Comparison of ENCODE assay signal across 14 mouse cellular contexts in the genomic region with DNA sequence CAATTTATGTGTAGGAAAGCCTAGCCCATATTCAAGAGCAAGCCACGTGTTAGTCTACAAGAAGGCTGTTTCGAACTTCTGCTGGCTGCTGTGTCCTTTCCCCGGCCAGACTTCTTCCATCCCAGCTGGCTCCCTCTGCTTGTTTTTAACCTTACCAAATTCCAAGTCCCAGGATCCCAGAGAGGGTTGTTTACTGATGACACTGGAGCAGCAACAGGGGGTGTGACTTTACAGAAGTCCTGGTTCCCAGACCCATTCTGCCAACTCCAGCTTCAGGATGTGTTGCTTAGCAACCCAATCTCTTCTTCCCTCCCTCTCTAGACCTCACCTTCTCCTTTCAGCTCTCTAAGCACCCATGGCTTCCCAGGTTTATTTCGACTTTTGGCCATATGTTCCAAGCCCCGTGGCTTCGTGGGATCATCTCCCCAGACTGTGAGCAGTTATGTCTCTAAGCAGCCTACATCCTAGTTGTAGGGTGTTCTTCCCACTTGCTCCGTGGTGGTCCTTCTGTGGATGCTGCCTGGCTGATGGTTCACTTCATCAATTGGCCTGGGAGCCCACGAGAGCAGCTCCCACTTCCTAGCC. TPM values are rescaled to one million over a fixed set of nuclear protein-coding genes. Genes with fewer than 3 reads are reported as not detected.
DNase-seq lines count a peak whose midpoint lies in the region; ATAC-seq and TF ChIP-seq lines count a peak whose summit lies in the region.
"Had no signal": no experiment of that assay in that cellular context is flagged by ENCODE, and none has a peak within 500 bp of the region (broad histone marks: within the 10 kb centered on the region; RNA-seq: fewer than 3 reads in every experiment).

No protein-coding gene starts in this region.

- no peak overlapping the region for H3K4me3 ChIP-seq in midbrain, embryonic 10.5 days
- no peak overlapping the region for H3K4me3 ChIP-seq in midbrain, embryonic 13.5 days (replicated peaks)
- no peak overlapping the region for H3K4me3 ChIP-seq in hindbrain, postnatal 0 days (ENCODE audit: low read length)
- no peak overlapping the region for H3K4me3 ChIP-seq in stomach, embryonic 16.5 days (replicated peaks; ENCODE audit: low read length)
- H3K4me3 ChIP-seq: liver, embryonic 12.5 days; neural tube, embryonic 12.5 days had no signal

- H3K4me2 ChIP-seq in midbrain, embryonic 13.5 days (replicated peaks) = no peak overlapping the region
- H3K4me2 ChIP-seq in hindbrain, postnatal 0 days (ENCODE audit: low read depth, low read length) = no peak overlapping the region
- no peak overlapping the region for H3K4me2 ChIP-seq in stomach, embryonic 16.5 days (ENCODE audit: low read depth, low read length)
- H3K4me2 ChIP-seq: liver, embryonic 12.5 days; neural tube, embryonic 12.5 days had no signal

- H3K9ac ChIP-seq in midbrain, embryonic 13.5 days (replicated peaks) = no peak overlapping the region
- H3K9ac ChIP-seq in hindbrain, postnatal 0 days (replicated peaks; ENCODE audit: low read length) = no peak overlapping the region
- no peak overlapping the region for H3K9ac ChIP-seq in stomach, embryonic 16.5 days (ENCODE audit: low read length)
- H3K9ac ChIP-seq: liver, embryonic 12.5 days; neural tube, embryonic 12.5 days had no signal

- peak; percentile 44 for DNase-seq in gastrocnemius, postnatal 25 days
- no peak for DNase-seq in gastrocnemius, postnatal 14 days
- DNase-seq in midbrain, embryonic 10.5 days (ENCODE audit: low spot score) = no peak
- DNase-seq in hindbrain, postnatal 0 days (ENCODE audit: low spot score) = no peak
- DNase-seq in ovary, postnatal 36 days (ENCODE audit: low spot score) = no peak
- DNase-seq in right cerebral cortex, postnatal 25 days = no peak
- DNase-seq: adrenal gland, postnatal 10 days; cerebellum, adult 11-12 months; kidney, postnatal 10 days; layer of hippocampus, postnatal 36 days had no signal

- no peaks in the 10 kb centered on the region for H3K9me3 ChIP-seq in midbrain, embryonic 10.5 days (replicated peaks)
- no peaks in the 10 kb centered on the region for H3K9me3 ChIP-seq in midbrain, embryonic 13.5 days
- H3K9me3 ChIP-seq in hindbrain, postnatal 0 days (ENCODE audit: low read length) = no peaks in the 10 kb centered on the region
- H3K9me3 ChIP-seq in stomach, embryonic 16.5 days (replicated peaks; ENCODE audit: control insufficient read depth, low read length) = no peaks in the 10 kb centered on the region
- H3K9me3 ChIP-seq: liver, embryonic 12.5 days; neural tube, embryonic 12.5 days had no signal

- H3K36me3 ChIP-seq in midbrain, embryonic 10.5 days = no peaks in the 10 kb centered on the region
- H3K36me3 ChIP-seq in midbrain, embryonic 13.5 days = no peaks in the 10 kb centered on the region
- H3K36me3 ChIP-seq in hindbrain, postnatal 0 days (ENCODE audit: insufficient read depth, low read length) = no peaks in the 10 kb centered on the region
- no peaks in the 10 kb centered on the region for H3K36me3 ChIP-seq in stomach, embryonic 16.5 days (ENCODE audit: control insufficient read depth, insufficient read depth, low read length)
- H3K36me3 ChIP-seq: liver, embryonic 12.5 days; neural tube, embryonic 12.5 days had no signal

- ATAC-seq in midbrain, embryonic 13.5 days = no peak
- no peak for ATAC-seq in hindbrain, postnatal 0 days
- 0 out of 2 replicates have a peak, but pooled peaks have one; percentile 4 for ATAC-seq in stomach, embryonic 16.5 days (ENCODE audit: insufficient read depth, low FRiP score)
- ATAC-seq: liver, embryonic 12.5 days had no signal

- WGBS in midbrain, embryonic 10.5 days = 55% methylated on average over 8 of the region's 8 CpGs
- WGBS in midbrain, embryonic 13.5 days = 57% methylated on average over 8 of the region's 8 CpGs
- WGBS in hindbrain, postnatal 0 days = 45% methylated on average over 8 of the region's 8 CpGs
- 41% methylated on average over 8 of the region's 8 CpGs for WGBS in stomach, embryonic 16.5 days

- no peak for TF ChIP-seq CTCF in hindbrain, postnatal 0 days (IDR thresholded peaks at IDR 0.05; ENCODE audit: low read depth)

- H3K27me3 ChIP-seq in midbrain, embryonic 10.5 days (ENCODE audit: low read depth, poor library complexity, severe bottlenecking) = peaks cover 45% of the 10 kb centered on the region
- peaks cover 41% of the 10 kb centered on the region for H3K27me3 ChIP-seq in midbrain, embryonic 13.5 days
- H3K27me3 ChIP-seq in hindbrain, postnatal 0 days (ENCODE audit: insufficient read depth, low read length) = 0 out of 2 replicates have a peak, but pooled peaks cover 4% of the 10 kb centered on the region
- H3K27me3 ChIP-seq in stomach, embryonic 16.5 days (ENCODE audit: control insufficient read depth, insufficient read depth, low read length) = no peaks in the 10 kb centered on the region

- peak overlapping the region; percentile 61 for H3K27ac ChIP-seq in midbrain, embryonic 10.5 days (replicated peaks)
- no peak overlapping the region for H3K27ac ChIP-seq in midbrain, embryonic 13.5 days
- H3K27ac ChIP-seq in hindbrain, postnatal 0 days = 0 out of 2 replicates have a peak overlapping the region, but pooled peaks have one; percentile 23
- H3K27ac ChIP-seq in stomach, embryonic 16.5 days (ENCODE audit: low read length) = peak overlapping the region; percentile 50; the same call in 1 of the 2 replicates
- H3K27ac ChIP-seq: liver, embryonic 12.5 days; neural tube, embryonic 12.5 days had no signal

- peaks cover 69% of the 10 kb centered on the region for H3K4me1 ChIP-seq in midbrain, embryonic 10.5 days
- H3K4me1 ChIP-seq in midbrain, embryonic 13.5 days (replicated peaks) = peaks cover 41% of the 10 kb centered on the region
- H3K4me1 ChIP-seq in hindbrain, postnatal 0 days (ENCODE audit: insufficient read depth, low read length) = peaks cover 7% of the 10 kb centered on the region; the same call in 1 of the 2 replicates
- peaks cover 29% of the 10 kb centered on the region for H3K4me1 ChIP-seq in stomach, embryonic 16.5 days (ENCODE audit: control insufficient read depth, insufficient read depth, low read length)
- H3K4me1 ChIP-seq: liver, embryonic 12.5 days had no signal

- intact Hi-C loops in gastrocnemius, postnatal 14 days (cut with DNase I; ENCODE audit: low total_unique reads) = no loop called here

RNA-seq across cellular contexts. Expression of a gene that starts 20.2 kb away (rescaled TPM):
- 10 to 100 TPM; 11.1 to 19.3 TPM for total RNA-seq in gastrocnemius, postnatal 25 days (2021)
- 10 to 100 TPM; 15.3 to 19.6 TPM for total RNA-seq in gastrocnemius, postnatal 14 days (2021)
- 62.5 and 74.5 TPM in 2 replicates for polyA plus RNA-seq in midbrain, embryonic 10.5 days (2016; fragmentation: Nextera tagmentation; extraction: Ambion mirVana)
- polyA plus RNA-seq in midbrain, embryonic 13.5 days (2015; fragmentation: Nextera tagmentation; extraction: Ambion mirVana) = 60.7 and 73.4 TPM in 2 replicates
- total RNA-seq in hindbrain, postnatal 0 days (2014; rRNA removed) = 111 and 114 TPM in 2 replicates
- 71.4 and 81.6 TPM in 2 replicates for polyA plus RNA-seq in hindbrain, postnatal 0 days (2015; fragmentation: Nextera tagmentation; extraction: Ambion mirVana)
- polyA plus RNA-seq in stomach, embryonic 16.5 days (2015; fragmentation: Nextera tagmentation; extraction: Ambion mirVana) = 119 and 124 TPM in 2 replicates
